Comparison of ENCODE assay signal across 18 mouse cellular contexts in genomic region chr15:56022315-56022714, GRCm38 (mm10).
"Had no signal": no experiment of that assay in that cellular context is flagged by ENCODE, and none has a peak within 500 bp of the region (broad histone marks: within the 10 kb centered on the region; RNA-seq: fewer than 3 reads in every experiment).

No protein-coding gene starts in this region.

- ATAC-seq: lung, postnatal 0 days had no signal

- H3K9me3 ChIP-seq: kidney, embryonic 15.5 days; limb, embryonic 10.5 days; limb, embryonic 13.5 days; liver, embryonic 13.5 days; neural tube, embryonic 12.5 days; neural tube, embryonic 15.5 days; stomach, embryonic 15.5 days had no signal

- H3K4me3 ChIP-seq: kidney, embryonic 15.5 days; limb, embryonic 10.5 days; limb, embryonic 13.5 days; liver, embryonic 13.5 days; neural tube, embryonic 12.5 days; neural tube, embryonic 15.5 days; stomach, embryonic 15.5 days had no signal

- H3K27ac ChIP-seq: kidney, embryonic 15.5 days; limb, embryonic 10.5 days; limb, embryonic 13.5 days; liver, embryonic 13.5 days; macrophage; neural tube, embryonic 12.5 days; neural tube, embryonic 15.5 days; stomach, embryonic 15.5 days had no signal

- H3K27me3 ChIP-seq: kidney, embryonic 15.5 days; limb, embryonic 13.5 days; liver, embryonic 13.5 days; neural tube, embryonic 15.5 days; stomach, embryonic 15.5 days had no signal

- DNase-seq: kidney, adult 8-10 months; kidney, postnatal 10 days; kidney, postnatal 36 days; liver; liver, embryonic 13.5 days; lung, embryonic 14.5 days; midbrain, embryonic 14.5 days; right cerebral cortex, postnatal 25 days; spleen, adult 18-20 months; thymus, postnatal 25 days had no signal

- H3K4me1 ChIP-seq: kidney, embryonic 15.5 days; limb, embryonic 10.5 days; limb, embryonic 13.5 days; liver, embryonic 13.5 days; neural tube, embryonic 12.5 days; neural tube, embryonic 15.5 days; stomach, embryonic 15.5 days had no signal

- H3K9ac ChIP-seq: kidney, embryonic 15.5 days; limb, embryonic 13.5 days; liver, embryonic 13.5 days; lung, embryonic 14.5 days; neural tube, embryonic 12.5 days; neural tube, embryonic 15.5 days; stomach, embryonic 15.5 days had no signal

- H3K4me2 ChIP-seq: kidney, embryonic 15.5 days; limb, embryonic 13.5 days; liver, embryonic 13.5 days; lung, embryonic 14.5 days; neural tube, embryonic 12.5 days; neural tube, embryonic 15.5 days; stomach, embryonic 15.5 days had no signal

- H3K36me3 ChIP-seq: kidney, embryonic 15.5 days; limb, embryonic 10.5 days; limb, embryonic 13.5 days; liver, embryonic 13.5 days; neural tube, embryonic 12.5 days; neural tube, embryonic 15.5 days; stomach, embryonic 15.5 days had no signal
